9 mouse cellular contexts compared by ENCODE assay signal in the genomic region with DNA sequence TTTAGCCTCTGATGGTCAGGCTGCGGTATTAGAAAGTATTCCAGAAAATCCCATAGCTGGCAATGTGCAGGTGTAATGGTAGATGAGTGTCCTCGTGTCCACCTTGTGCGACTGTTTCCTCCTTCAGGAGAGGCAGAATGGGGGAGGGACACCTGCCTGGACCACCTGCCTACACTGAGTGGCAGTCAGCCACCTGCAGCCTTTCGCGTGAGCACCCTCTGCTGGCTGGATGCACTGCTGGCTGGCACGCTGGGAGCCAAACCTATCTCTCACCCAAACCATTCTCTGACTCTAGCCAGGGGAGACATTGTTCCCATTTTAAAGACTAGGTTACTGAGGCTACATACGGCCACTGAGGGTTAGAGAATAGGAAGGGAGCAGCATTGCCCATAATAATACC.
DNase-seq lines count a peak whose midpoint lies in the region; ATAC-seq and TF ChIP-seq lines count a peak whose summit lies in the region.
"Had no signal": no experiment of that assay in that cellular context is flagged by ENCODE, and none has a peak within 500 bp of the region (broad histone marks: within the 10 kb centered on the region; RNA-seq: fewer than 3 reads in every experiment).

No protein-coding gene starts in this region.

- H3K4me3 ChIP-seq in heart, adult 2 months, result no peak overlapping the region
- H3K4me3 ChIP-seq in heart, embryonic 10.5 days, result no peak overlapping the region
- H3K4me3 ChIP-seq in ES-Bruce4 (ENCODE audit: low read depth, low read length), result no peak overlapping the region
- no peak overlapping the region for H3K4me3 ChIP-seq in liver, postnatal 0 days (ENCODE audit: low read depth, low read length)
- no peak overlapping the region for H3K4me3 ChIP-seq in stomach, postnatal 0 days (ENCODE audit: low read depth, low read length)
- H3K4me3 ChIP-seq: midbrain, embryonic 12.5 days had no signal

- no peaks in the 10 kb centered on the region for H3K79me2 ChIP-seq in heart, adult 2 months (replicated peaks; ENCODE audit: control insufficient read depth, insufficient read depth, low read length)

- no peak overlapping the region for H3K27ac ChIP-seq in heart, adult 2 months
- no peak overlapping the region for H3K27ac ChIP-seq in heart, embryonic 10.5 days
- no peak overlapping the region for H3K27ac ChIP-seq in ES-Bruce4 (ENCODE audit: insufficient read depth, low read length)
- no peak overlapping the region for H3K27ac ChIP-seq in liver, postnatal 0 days (ENCODE audit: low read depth)
- no peak overlapping the region for H3K27ac ChIP-seq in stomach, postnatal 0 days (replicated peaks)
- H3K27ac ChIP-seq: midbrain, embryonic 12.5 days had no signal

- no peaks in the 10 kb centered on the region for H3K36me3 ChIP-seq in heart, adult 2 months (ENCODE audit: control insufficient read depth, insufficient read depth, low read length)
- H3K36me3 ChIP-seq in heart, embryonic 10.5 days, result no peaks in the 10 kb centered on the region
- H3K36me3 ChIP-seq in ES-Bruce4 (ENCODE audit: control insufficient read depth, insufficient read depth, low read length, poor library complexity, severe bottlenecking), result no peaks in the 10 kb centered on the region
- H3K36me3 ChIP-seq in liver, postnatal 0 days (replicated peaks; ENCODE audit: insufficient read depth, low read length), result no peaks in the 10 kb centered on the region
- no peaks in the 10 kb centered on the region for H3K36me3 ChIP-seq in stomach, postnatal 0 days (ENCODE audit: control insufficient read depth, insufficient read depth, low read length)
- H3K36me3 ChIP-seq: midbrain, embryonic 12.5 days had no signal

- intact Hi-C loops in heart, adult 2 months (cut with DNase I), result loop anchor here (2.0 to 5.0 kb wide), 3 partner anchors 97 to 788 kb away; a partner anchor contains a TSS

- 46% methylated on average over 7 of the region's 7 CpGs for WGBS in heart, adult 2 months
- 30% methylated on average over 7 of the region's 7 CpGs for WGBS in heart, embryonic 10.5 days
- WGBS in liver, postnatal 0 days (ENCODE audit: insufficient replicate concordance), result 34% methylated on average over 7 of the region's 7 CpGs
- 48% methylated on average over 7 of the region's 7 CpGs for WGBS in stomach, postnatal 0 days

- peak; percentile 25 to 66 for DNase-seq in heart, adult 2 months
- DNase-seq in heart, embryonic 10.5 days (ENCODE audit: low spot score), result no peak
- DNase-seq in adrenal gland, postnatal 25 days, result peak; percentile 70
- DNase-seq in liver, postnatal 0 days, result peak; percentile 47
- peak; percentile 45 for DNase-seq in stomach, postnatal 0 days (ENCODE audit: low spot score)
- no peak for DNase-seq in spleen, postnatal 36 days (ENCODE audit: low spot score in 2 of 2)

- no peak for TF ChIP-seq POLR2A in heart, adult 2 months (IDR thresholded peaks at IDR 0.05; ENCODE audit: insufficient read depth, low read depth, low read length)
- TF ChIP-seq POLR2A in ES-Bruce4 (IDR thresholded peaks at IDR 0.05; ENCODE audit: insufficient read depth, low read length), result no peak

- no peak overlapping the region for H3K4me2 ChIP-seq in liver, postnatal 0 days (ENCODE audit: low read depth, low read length)
- H3K4me2 ChIP-seq in stomach, postnatal 0 days (replicated peaks; ENCODE audit: low read depth), result no peak overlapping the region
- H3K4me2 ChIP-seq: midbrain, embryonic 12.5 days had no signal

- no peak for TF ChIP-seq EP300 in heart, adult 2 months (IDR thresholded peaks at IDR 0.05; ENCODE audit: insufficient read depth, low read depth, low read length)
- 0 out of 2 replicates have a peak, but pooled peaks have one; percentile 43 for TF ChIP-seq EP300 in ES-Bruce4 (IDR thresholded peaks at IDR 0.05; ENCODE audit: insufficient read depth, low read depth, low read length)
- TF ChIP-seq EP300 in liver, postnatal 0 days (IDR thresholded peaks at IDR 0.05; ENCODE audit: low read depth), result no peak
- no peak for TF ChIP-seq EP300 in stomach, postnatal 0 days (optimal IDR thresholded peaks at IDR 0.05)

- peak; percentile 80 for TF ChIP-seq CTCF in heart, adult 2 months (IDR thresholded peaks at IDR 0.05)
- peak; percentile 83 for TF ChIP-seq CTCF in ES-Bruce4 (IDR thresholded peaks at IDR 0.05; ENCODE audit: low read depth, low read length)
- TF ChIP-seq CTCF in liver, postnatal 0 days (IDR thresholded peaks at IDR 0.05; ENCODE audit: low read depth), result peak; percentile 75
- peak; percentile 79 for TF ChIP-seq CTCF in stomach, postnatal 0 days (IDR thresholded peaks at IDR 0.05; ENCODE audit: low read depth)

- no peaks in the 10 kb centered on the region for H3K27me3 ChIP-seq in heart, adult 2 months (ENCODE audit: control insufficient read depth, insufficient read depth, low read length)
- H3K27me3 ChIP-seq in heart, embryonic 10.5 days (ENCODE audit: insufficient read depth, poor library complexity, severe bottlenecking), result no peaks in the 10 kb centered on the region
- no peaks in the 10 kb centered on the region for H3K27me3 ChIP-seq in ES-Bruce4 (ENCODE audit: control insufficient read depth, insufficient read depth, low read length, poor library complexity, severe bottlenecking)
- H3K27me3 ChIP-seq in liver, postnatal 0 days (ENCODE audit: insufficient read depth, low read length), result no peaks in the 10 kb centered on the region
- H3K27me3 ChIP-seq in stomach, postnatal 0 days (ENCODE audit: control insufficient read depth, insufficient read depth, low read length), result no peaks in the 10 kb centered on the region
- H3K27me3 ChIP-seq: midbrain, embryonic 12.5 days had no signal

- no peak overlapping the region for H3K9ac ChIP-seq in heart, adult 2 months (ENCODE audit: low read depth, low read length)
- no peak overlapping the region for H3K9ac ChIP-seq in ES-Bruce4 (ENCODE audit: low read depth, poor library complexity, severe bottlenecking)
- no peak overlapping the region for H3K9ac ChIP-seq in liver, postnatal 0 days (replicated peaks)
- H3K9ac ChIP-seq in stomach, postnatal 0 days (ENCODE audit: low read length), result no peak overlapping the region
- H3K9ac ChIP-seq: midbrain, embryonic 12.5 days had no signal

- H3K4me1 ChIP-seq in heart, adult 2 months (ENCODE audit: control insufficient read depth, insufficient read depth, low read length), result no peaks in the 10 kb centered on the region
- 0 out of 2 replicates have a peak, but pooled peaks cover 7% of the 10 kb centered on the region for H3K4me1 ChIP-seq in heart, embryonic 10.5 days
- no peaks in the 10 kb centered on the region for H3K4me1 ChIP-seq in ES-Bruce4 (ENCODE audit: control insufficient read depth, insufficient read depth, low read length)
- H3K4me1 ChIP-seq in liver, postnatal 0 days (ENCODE audit: insufficient read depth), result no peaks in the 10 kb centered on the region
- H3K4me1 ChIP-seq in stomach, postnatal 0 days (replicated peaks; ENCODE audit: control insufficient read depth, insufficient read depth), result no peaks in the 10 kb centered on the region
- H3K4me1 ChIP-seq: midbrain, embryonic 12.5 days had no signal

- H3K9me3 ChIP-seq in heart, embryonic 10.5 days, result no peaks in the 10 kb centered on the region
- H3K9me3 ChIP-seq in ES-Bruce4 (replicated peaks; ENCODE audit: control insufficient read depth, insufficient read depth, low read length, poor library complexity, severe bottlenecking), result no peaks in the 10 kb centered on the region
- no peaks in the 10 kb centered on the region for H3K9me3 ChIP-seq in liver, postnatal 0 days (ENCODE audit: low read length)
- no peaks in the 10 kb centered on the region for H3K9me3 ChIP-seq in stomach, postnatal 0 days (ENCODE audit: control insufficient read depth, low read length)
- H3K9me3 ChIP-seq: midbrain, embryonic 12.5 days had no signal

- ATAC-seq in hematopoietic stem cell, adult 5-6 weeks (replicated peaks in 1 of 2; ENCODE audit: insufficient read depth in 1 of 2, low FRiP score in 2 of 2, low TSS enrichment in 1 of 2, low read depth in 1 of 2, poor library complexity in 2 of 2, severe bottlenecking in 2 of 2), result peak; percentile 34 to 51; a peak in 1 of 4 replicates
- no peak for ATAC-seq in liver, postnatal 0 days
- no peak for ATAC-seq in stomach, postnatal 0 days (ENCODE audit: low FRiP score, low TSS enrichment)

Comparison
In these comparisons a context has a peak if more than half of its experiments do, and no peak if none do; other contexts are left out.
1. DNase-seq: peak in heart, adult 2 months (2 of 2), adrenal gland, postnatal 25 days (single experiment), liver, postnatal 0 days (single experiment) and stomach, postnatal 0 days (single experiment); none in heart, embryonic 10.5 days (single experiment) and spleen, postnatal 36 days (0 of 2).
2. ATAC-seq: peak in hematopoietic stem cell, adult 5-6 weeks (2 of 2); none in liver, postnatal 0 days (single experiment) and stomach, postnatal 0 days (single experiment).
3. Peak in every context shown above with its lines, with median percentiles within 50 percentile points of each other: CTCF ChIP-seq.